24 mouse cellular contexts compared by ENCODE assay signal in genomic region chr6:7601353-7602094, GRCm38 (mm10). TPM values are rescaled to one million over a fixed set of nuclear protein-coding genes. Genes with fewer than 3 reads are reported as not detected.
"Had no signal": no experiment of that assay in that cellular context is flagged by ENCODE, and none has a peak within 500 bp of the region (broad histone marks: within the 10 kb centered on the region; RNA-seq: fewer than 3 reads in every experiment).

No protein-coding gene starts in this region.

- H3K27me3 ChIP-seq: kidney, embryonic 15.5 days; limb, embryonic 13.5 days; liver, embryonic 12.5 days; liver, embryonic 15.5 days; lung, embryonic 15.5 days; neural tube, embryonic 13.5 days; stomach, embryonic 15.5 days had no signal

- H3K4me2 ChIP-seq: kidney, embryonic 15.5 days; limb, embryonic 13.5 days; liver, embryonic 12.5 days; liver, embryonic 15.5 days; lung, embryonic 15.5 days; neural tube, embryonic 13.5 days; stomach, embryonic 15.5 days had no signal

- H3K4me3 ChIP-seq: kidney, embryonic 15.5 days; limb, embryonic 10.5 days; limb, embryonic 13.5 days; liver, embryonic 12.5 days; liver, embryonic 15.5 days; lung, embryonic 15.5 days; myocyte; neural tube, embryonic 13.5 days; stomach, embryonic 15.5 days had no signal

- H3K9me3 ChIP-seq: kidney, embryonic 15.5 days; limb, embryonic 10.5 days; limb, embryonic 13.5 days; liver, embryonic 12.5 days; liver, embryonic 15.5 days; lung, embryonic 15.5 days; neural tube, embryonic 13.5 days; stomach, embryonic 15.5 days had no signal

- H3K27ac ChIP-seq: kidney, embryonic 15.5 days; limb, embryonic 10.5 days; limb, embryonic 13.5 days; liver, embryonic 12.5 days; liver, embryonic 15.5 days; lung, embryonic 15.5 days; neural tube, embryonic 13.5 days; stomach, embryonic 15.5 days had no signal

- H3K36me3 ChIP-seq: kidney, embryonic 15.5 days; limb, embryonic 10.5 days; limb, embryonic 13.5 days; liver, embryonic 12.5 days; liver, embryonic 15.5 days; lung, embryonic 15.5 days; neural tube, embryonic 13.5 days; stomach, embryonic 15.5 days had no signal

- ATAC-seq: liver, embryonic 12.5 days had no signal

- H3K4me1 ChIP-seq: kidney, embryonic 15.5 days; limb, embryonic 10.5 days; limb, embryonic 13.5 days; liver, embryonic 12.5 days; liver, embryonic 15.5 days; lung, embryonic 15.5 days; stomach, embryonic 15.5 days had no signal

- DNase-seq: kidney, adult 11 months; kidney, adult 8-10 months; kidney, postnatal 10 days; kidney, postnatal 36 days; liver; lung, adult 18-20 months; lung, postnatal 10 days; lung, postnatal 36 days; retina, postnatal 1 day; right cerebral cortex, postnatal 25 days; spleen, adult 18-20 months; thymus, postnatal 25 days had no signal

- H3K9ac ChIP-seq: kidney, embryonic 15.5 days; limb, embryonic 13.5 days; liver, embryonic 12.5 days; liver, embryonic 15.5 days; lung, embryonic 15.5 days; neural tube, embryonic 13.5 days; stomach, embryonic 15.5 days had no signal

RNA-seq across cellular contexts. Expression of gene Tac1, which starts 46.8 kb away (rescaled TPM):
- total RNA-seq: megakaryocyte-erythroid progenitor cell, adult 5-6 weeks; monocyte, adult 5-6 weeks; neutrophil, adult 5-6 weeks had no signal
- polyA plus RNA-seq: liver, embryonic 15.5 days had no signal
